Mouse (Mus musculus): ENCODE measurements around the gene Col6a5. TPM values are rescaled to one million over a fixed set of nuclear protein-coding genes. Genes with fewer than 3 reads are reported as not detected.
A peak's percentile ranks its signal among the peaks of the same experiment; 100 is the strongest.

The Col6a5 gene
- polyA plus RNA-seq (2015; fragmentation: Nextera tagmentation; extraction: Ambion mirVana): 3.6 and 4.0 TPM in 2 replicates

DNA sequence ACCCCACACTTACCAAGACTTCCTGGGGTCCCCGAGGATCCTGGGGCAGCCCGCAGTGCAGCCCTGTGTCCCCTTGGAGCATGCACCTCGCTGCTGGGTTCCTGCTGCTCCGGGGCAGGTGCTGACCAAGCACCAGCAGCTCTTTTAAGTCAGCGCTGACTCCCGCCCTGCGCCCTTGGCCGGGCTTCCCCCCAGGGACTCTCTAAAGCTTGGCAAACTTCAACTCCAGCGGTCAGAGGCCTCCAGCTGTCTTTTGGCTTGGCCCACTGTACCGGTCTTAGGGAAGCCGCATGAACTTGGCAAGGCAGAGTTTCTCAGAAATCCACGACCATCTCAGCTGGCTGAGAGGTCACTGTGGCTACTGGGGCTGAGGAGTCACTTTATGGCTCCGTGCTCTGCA is at the start of gene Col6a5:
Col6a5 (minus strand) TSS at position 111 of the 400 bp plus-strand sequence.
- no peak within 1 kb of the TSS for H3K9ac ChIP-seq (ENCODE audit: low read depth, low read length)
- H3K4me3 ChIP-seq (ENCODE audit: low read depth, low read length): no peak within 1 kb of the TSS
- H3K27ac ChIP-seq (ENCODE audit: low read depth, low read length): no peak within 1 kb of the TSS
- H3K4me1 ChIP-seq (replicated peaks; ENCODE audit: control insufficient read depth, insufficient read depth, low read length): 0 out of 2 replicates have a peak, but pooled peaks cover 3% of the 10 kb centered on the region
- H3K9me3 ChIP-seq (ENCODE audit: control insufficient read depth): no peaks in the 10 kb centered on the region
- H3K4me2 ChIP-seq (replicated peaks; ENCODE audit: low read depth): peak within 1 kb of the TSS; percentile 30
- H3K27me3 ChIP-seq (replicated peaks; ENCODE audit: control insufficient read depth, insufficient read depth, low read length): no peaks in the 10 kb centered on the region
- TF ChIP-seq CTCF (IDR thresholded peaks at IDR 0.05; ENCODE audit: low read depth): no peak
- H3K36me3 ChIP-seq (ENCODE audit: control insufficient read depth, insufficient read depth): no peaks in the 10 kb centered on the region
- 10% methylated on average over 13 of the region's 13 CpGs for WGBS
- no peak for ATAC-seq

DNA sequence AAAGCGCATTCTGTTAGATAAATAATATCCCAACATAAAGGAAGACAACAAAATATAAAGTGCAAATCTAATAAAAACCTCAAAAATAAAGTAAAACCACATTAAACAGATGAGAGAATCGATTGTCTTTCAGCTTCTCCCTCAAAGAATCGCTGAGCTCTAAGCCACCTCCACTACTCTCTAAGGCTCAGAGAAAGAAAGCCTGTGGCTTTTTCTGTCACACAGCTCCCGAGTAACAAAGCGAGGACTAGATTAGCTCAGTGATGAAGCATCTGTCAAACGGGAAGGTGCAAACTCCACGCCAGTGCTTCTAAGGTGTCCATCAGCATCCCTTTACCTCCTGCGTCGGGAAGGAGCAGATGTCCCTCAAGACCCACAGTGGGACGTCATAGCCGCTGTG is 37.5 kb upstream of the Col6a5 start:
- Histone ChIP-seq H3K9me3 (ENCODE audit: control insufficient read depth) (no peaks in the 10 kb centered on the region), H3K27me3 (replicated peaks; ENCODE audit: control insufficient read depth, insufficient read depth, low read length) (no peaks in the 10 kb centered on the region), H3K36me3 (ENCODE audit: control insufficient read depth, insufficient read depth) (no peaks in the 10 kb centered on the region; the same call in 1 of the 2 replicates), H3K4me3 (ENCODE audit: low read depth, low read length) (no peak overlapping the region), H3K9ac (ENCODE audit: low read depth, low read length) (no peak overlapping the region), H3K27ac (ENCODE audit: low read depth, low read length) (no peak overlapping the region), H3K4me2 (replicated peaks; ENCODE audit: low read depth) (no peak overlapping the region), H3K4me1 (replicated peaks; ENCODE audit: control insufficient read depth, insufficient read depth, low read length) (no peaks in the 10 kb centered on the region)
- ATAC-seq: no peak
- 63% methylated on average over 11 of the region's 11 CpGs for WGBS
- no peak for TF ChIP-seq CTCF (IDR thresholded peaks at IDR 0.05; ENCODE audit: low read depth)

DNA sequence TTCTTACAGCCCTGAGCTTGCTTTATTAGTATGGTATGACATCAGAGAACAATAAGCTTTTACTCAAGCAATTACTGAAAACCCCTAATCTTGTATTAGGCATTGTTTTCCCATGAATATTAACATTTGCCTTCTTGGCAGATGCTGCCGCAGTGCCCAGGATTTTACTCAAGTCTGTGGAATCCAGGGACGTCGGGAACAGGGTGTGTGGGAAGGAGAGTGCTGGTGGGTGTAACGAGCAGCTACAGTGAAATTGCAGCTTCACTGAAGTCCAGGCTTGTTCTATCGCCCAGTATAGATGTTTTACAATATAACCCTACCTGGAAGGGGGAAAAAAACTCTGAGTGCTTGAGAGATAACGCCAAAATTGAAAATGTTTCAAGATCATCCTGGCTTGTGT is 32.0 kb upstream of the Col6a5 start:
- 78% methylated on average over 6 of the region's 6 CpGs for WGBS
- Histone ChIP-seq H3K4me1 (replicated peaks; ENCODE audit: control insufficient read depth, insufficient read depth, low read length) (no peaks in the 10 kb centered on the region), H3K9me3 (ENCODE audit: control insufficient read depth) (no peaks in the 10 kb centered on the region), H3K4me3 (ENCODE audit: low read depth, low read length) (no peak overlapping the region), H3K27me3 (replicated peaks; ENCODE audit: control insufficient read depth, insufficient read depth, low read length) (no peaks in the 10 kb centered on the region), H3K4me2 (replicated peaks; ENCODE audit: low read depth) (no peak overlapping the region), H3K36me3 (ENCODE audit: control insufficient read depth, insufficient read depth) (no peaks in the 10 kb centered on the region; the same call in 1 of the 2 replicates), H3K27ac (ENCODE audit: low read depth, low read length) (no peak overlapping the region), H3K9ac (ENCODE audit: low read depth, low read length) (no peak overlapping the region)
- no peak for ATAC-seq
- no peak for TF ChIP-seq CTCF (IDR thresholded peaks at IDR 0.05; ENCODE audit: low read depth)

DNA sequence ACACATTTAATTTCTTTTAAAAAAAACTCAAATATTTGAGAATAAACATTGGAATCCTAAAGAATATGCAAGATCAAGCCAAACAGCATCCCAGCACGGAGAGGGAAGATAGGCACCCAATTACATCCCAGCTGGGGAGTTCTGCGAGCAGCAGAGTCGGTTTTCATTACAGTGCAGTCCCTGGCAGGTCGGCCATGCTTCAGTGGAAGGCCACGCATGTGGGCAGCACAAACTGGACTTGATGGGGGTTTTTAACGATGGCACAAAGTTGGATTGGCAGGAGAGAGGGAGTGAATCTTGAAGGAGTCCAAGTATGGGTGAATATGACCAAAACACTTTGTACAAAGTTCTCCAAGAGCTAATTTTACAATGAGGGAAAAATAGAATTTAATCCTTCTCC is 29.7 kb upstream of the Col6a5 start:
- Histone ChIP-seq H3K4me1 (replicated peaks; ENCODE audit: control insufficient read depth, insufficient read depth, low read length) (no peaks in the 10 kb centered on the region), H3K27me3 (replicated peaks; ENCODE audit: control insufficient read depth, insufficient read depth, low read length) (no peaks in the 10 kb centered on the region), H3K4me3 (ENCODE audit: low read depth, low read length) (no peak overlapping the region), H3K9ac (ENCODE audit: low read depth, low read length) (no peak overlapping the region), H3K9me3 (ENCODE audit: control insufficient read depth) (no peaks in the 10 kb centered on the region), H3K4me2 (replicated peaks; ENCODE audit: low read depth) (no peak overlapping the region), H3K27ac (ENCODE audit: low read depth, low read length) (no peak overlapping the region), H3K36me3 (ENCODE audit: control insufficient read depth, insufficient read depth) (no peaks in the 10 kb centered on the region; the same call in 1 of the 2 replicates)
- TF ChIP-seq CTCF (IDR thresholded peaks at IDR 0.05; ENCODE audit: low read depth): no peak
- no peak for ATAC-seq
- WGBS: 72% methylated on average over 6 of the region's 6 CpGs

DNA sequence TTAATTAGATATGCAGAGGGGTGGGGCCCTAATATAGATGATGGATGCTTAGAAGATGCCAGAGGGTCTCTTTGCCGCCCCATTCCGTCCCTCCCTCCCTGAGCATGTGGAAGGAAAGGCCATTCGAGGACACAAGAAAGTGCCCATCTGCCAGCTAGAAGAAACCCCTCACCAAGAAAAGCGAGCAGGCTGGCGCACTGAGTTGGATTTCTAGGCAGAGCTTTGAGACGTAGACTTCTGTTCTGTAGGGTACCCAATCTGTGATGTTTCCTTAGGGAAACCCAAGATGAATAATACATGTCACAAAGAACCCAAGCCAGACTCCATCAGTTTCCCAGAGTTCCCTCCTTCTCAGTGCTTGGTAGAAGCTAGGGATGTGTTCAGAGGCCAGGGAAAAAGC is 29.0 kb upstream of the Col6a5 start:
- no peaks in the 10 kb centered on the region for H3K4me1 ChIP-seq (replicated peaks; ENCODE audit: control insufficient read depth, insufficient read depth, low read length)
- H3K36me3 ChIP-seq (ENCODE audit: control insufficient read depth, insufficient read depth): no peaks in the 10 kb centered on the region; the same call in 1 of the 2 replicates
- H3K27me3 ChIP-seq (replicated peaks; ENCODE audit: control insufficient read depth, insufficient read depth, low read length): no peaks in the 10 kb centered on the region
- no peaks in the 10 kb centered on the region for H3K9me3 ChIP-seq (ENCODE audit: control insufficient read depth)
- no peak overlapping the region for H3K4me3 ChIP-seq (ENCODE audit: low read depth, low read length)
- H3K4me2 ChIP-seq (replicated peaks; ENCODE audit: low read depth): no peak overlapping the region
- no peak overlapping the region for H3K27ac ChIP-seq (ENCODE audit: low read depth, low read length)
- H3K9ac ChIP-seq (ENCODE audit: low read depth, low read length): no peak overlapping the region
- 82% methylated on average over 6 of the region's 6 CpGs for WGBS
- no peak for TF ChIP-seq CTCF (IDR thresholded peaks at IDR 0.05; ENCODE audit: low read depth)
- ATAC-seq: no peak

DNA sequence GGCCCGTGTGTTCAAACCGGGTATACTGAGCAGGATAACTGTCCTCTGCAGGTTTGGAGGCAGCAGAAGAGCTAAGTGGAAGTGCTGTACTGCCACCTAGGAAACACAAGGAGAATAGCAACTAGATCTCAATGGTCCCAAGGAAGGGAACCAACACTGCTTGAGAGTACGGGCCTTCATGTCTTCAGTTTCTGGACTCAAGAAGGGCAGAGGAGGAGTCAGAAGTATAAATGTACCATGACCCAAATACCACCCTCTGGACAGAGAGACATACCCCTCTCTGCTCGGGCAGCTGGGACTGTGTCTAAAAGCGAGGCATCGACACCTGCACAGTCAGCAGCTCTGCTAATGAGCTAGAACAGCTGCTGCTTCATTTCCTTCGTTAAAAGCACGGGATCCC is 27.7 kb upstream of the Col6a5 start:
- Histone ChIP-seq H3K36me3 (ENCODE audit: control insufficient read depth, insufficient read depth) (no peaks in the 10 kb centered on the region; the same call in 1 of the 2 replicates), H3K9me3 (ENCODE audit: control insufficient read depth) (no peaks in the 10 kb centered on the region), H3K4me3 (ENCODE audit: low read depth, low read length) (no peak overlapping the region), H3K27me3 (replicated peaks; ENCODE audit: control insufficient read depth, insufficient read depth, low read length) (no peaks in the 10 kb centered on the region), H3K4me1 (replicated peaks; ENCODE audit: control insufficient read depth, insufficient read depth, low read length) (no peaks in the 10 kb centered on the region), H3K9ac (ENCODE audit: low read depth, low read length) (no peak overlapping the region), H3K27ac (ENCODE audit: low read depth, low read length) (no peak overlapping the region), H3K4me2 (replicated peaks; ENCODE audit: low read depth) (no peak overlapping the region)
- 70% methylated on average over 8 of the region's 8 CpGs for WGBS
- no peak for ATAC-seq
- TF ChIP-seq CTCF (IDR thresholded peaks at IDR 0.05; ENCODE audit: low read depth): peak; percentile 74

Data from intestine, postnatal 0 days (tissue).